Mouse (Mus musculus): ENCODE results near the gene Lypla2. TPM values are rescaled to one million over a fixed set of nuclear protein-coding genes. Genes with fewer than 3 reads are reported as not detected.

Gene Lypla2
- total RNA-seq, 1 experiment = 23.8 TPM

DNA sequence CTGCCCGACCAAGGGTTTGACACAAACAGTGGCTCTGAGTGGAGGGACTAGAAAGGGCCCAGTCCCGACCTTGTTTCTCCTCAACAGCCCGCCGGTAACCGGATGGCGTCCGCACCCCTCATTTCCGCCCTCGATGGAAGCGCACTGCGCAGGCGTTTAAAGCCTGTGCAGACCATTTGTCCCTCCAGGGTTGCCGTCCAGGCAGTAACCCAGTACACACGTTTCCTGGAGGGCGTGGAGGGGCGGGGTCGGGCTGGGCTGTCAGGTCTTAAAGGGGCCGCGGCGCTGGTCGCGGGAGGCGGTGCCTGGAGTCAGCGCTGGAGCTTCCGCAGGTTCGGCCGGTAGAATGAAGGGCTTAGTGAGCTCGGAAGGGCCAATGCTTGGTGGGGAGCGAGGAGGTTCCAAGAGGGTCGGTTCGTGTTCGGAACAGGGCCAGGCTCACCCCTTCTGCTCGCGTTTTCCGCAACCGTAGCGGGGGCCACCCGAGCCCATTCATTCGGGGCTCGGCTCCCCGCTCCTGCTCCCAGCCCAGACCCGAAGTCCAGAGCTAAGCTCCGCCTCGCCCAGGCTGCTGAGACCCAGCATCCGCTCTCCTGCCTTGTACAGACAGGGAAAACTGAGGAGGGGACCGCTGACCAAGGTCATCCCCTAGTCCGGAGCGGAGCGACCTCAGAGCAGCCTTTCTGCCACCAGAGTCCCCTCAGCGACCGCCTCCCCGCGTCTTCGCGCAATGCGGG lies 8.8 kb downstream of the Lypla2 start, which contains the start of gene Gale:
Gale (plus strand) TSS at position 271 of the 737 bp plus-strand sequence.
- peaks cover 23% of the 10 kb centered on the region for H3K36me3 ChIP-seq (ENCODE audit: control insufficient read depth, insufficient read depth, low read length, poor library complexity, severe bottlenecking)

DNA sequence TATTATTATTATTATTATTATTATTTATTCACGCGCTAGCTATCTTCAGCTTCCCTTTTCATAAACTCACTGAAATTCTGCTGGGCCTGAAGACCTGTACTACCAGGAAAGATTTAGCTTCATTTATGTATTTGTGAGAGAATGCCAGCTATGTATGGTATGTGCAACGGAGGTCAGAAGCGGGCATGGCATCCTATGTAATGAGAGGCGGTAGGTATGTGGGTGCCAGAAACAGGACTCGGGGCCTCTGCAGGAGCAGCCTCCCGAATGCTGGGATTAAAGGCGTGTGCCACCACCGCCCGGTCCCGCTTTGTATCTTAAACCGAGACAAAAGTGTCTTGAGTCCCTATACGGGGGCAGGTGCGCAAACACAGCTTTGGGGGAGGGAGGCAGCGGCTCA lies 9.5 kb downstream of the Lypla2 start:
- peaks cover 18% of the 10 kb centered on the region for H3K36me3 ChIP-seq (ENCODE audit: control insufficient read depth, insufficient read depth, low read length, poor library complexity, severe bottlenecking)
- no peaks in the 10 kb centered on the region for H3K9me3 ChIP-seq (ENCODE audit: control insufficient read depth, insufficient read depth, low read depth, low read length)
- no peak for TF ChIP-seq CHD2 (IDR thresholded peaks at IDR 0.05; ENCODE audit: low read depth, low read length)
- no peak for TF ChIP-seq ZNF384 (IDR thresholded peaks at IDR 0.05; ENCODE audit: low read depth, low read length)
- TF ChIP-seq HCFC1 (IDR thresholded peaks at IDR 0.05; ENCODE audit: borderline replicate concordance, insufficient read depth, low read length) = no peak
- no peak for TF ChIP-seq ZC3H11A (IDR thresholded peaks at IDR 0.05; ENCODE audit: borderline replicate concordance, low read depth, low read length)
- TF ChIP-seq MAFK (IDR thresholded peaks at IDR 0.05; ENCODE audit: insufficient read depth, low read depth, low read length) = no peak
- peak overlapping the region; percentile 89 to 100 for H3K4me3 ChIP-seq (ENCODE audit: insufficient read depth in 1 of 2, low read depth in 1 of 2, low read length in 2 of 2, poor library complexity in 1 of 2, severe bottlenecking in 1 of 2)
- H3K27ac ChIP-seq (ENCODE audit: insufficient read depth, low read depth, low read length, poor library complexity, severe bottlenecking) = peak overlapping the region; percentile 83
- DNase-seq (ENCODE audit: low read depth, low spot score) = no peak
- in situ Hi-C loops (cut with MboI; ENCODE audit: low sequenced_read_pairs in 2 of 2, unreplicated experiment in 2 of 2) = no loop called here
- peak overlapping the region; percentile 98 for H3K9ac ChIP-seq (ENCODE audit: insufficient read depth, low read depth, low read length, poor library complexity, severe bottlenecking)
- H3K4me1 ChIP-seq (ENCODE audit: control insufficient read depth in 2 of 2, insufficient read depth in 2 of 2, low read length in 2 of 2, poor library complexity in 1 of 2) = peaks cover 0 to 6% of the 10 kb centered on the region in 2 experiments; a peak in 1 of 4 replicates

More for the DNA sequence above, 8.8 kb downstream of the Lypla2 start, which contains the start of gene Gale:
- Histone ChIP-seq H3K9ac (ENCODE audit: insufficient read depth, low read depth, low read length, poor library complexity, severe bottlenecking) (peak within 1 kb of the TSS; percentile 98), H3K4me3 (ENCODE audit: insufficient read depth in 1 of 2, low read depth in 1 of 2, low read length in 2 of 2, poor library complexity in 1 of 2, severe bottlenecking in 1 of 2) (peak within 1 kb of the TSS; percentile 89 to 100), H3K27ac (ENCODE audit: insufficient read depth, low read depth, low read length, poor library complexity, severe bottlenecking) (peak within 1 kb of the TSS; percentile 83), H3K4me1 (ENCODE audit: control insufficient read depth in 2 of 2, insufficient read depth in 2 of 2, low read length in 2 of 2, poor library complexity in 1 of 2) (peaks cover 0 to 3% of the 10 kb centered on the region in 2 experiments; a peak in 1 of 4 replicates), H3K9me3 (ENCODE audit: control insufficient read depth, insufficient read depth, low read depth, low read length) (no peaks in the 10 kb centered on the region)
- DNase-seq (ENCODE audit: low read depth, low spot score) = peak; percentile 98
- 0 out of 2 replicates have a peak, but pooled peaks have one; percentile 6 for TF ChIP-seq MAFK (IDR thresholded peaks at IDR 0.05; ENCODE audit: insufficient read depth, low read depth, low read length)
- TF ChIP-seq HCFC1 (IDR thresholded peaks at IDR 0.05; ENCODE audit: borderline replicate concordance, insufficient read depth, low read length) = peak; percentile 70; the same call in 1 of the 2 replicates
- no peak for TF ChIP-seq CHD2 (IDR thresholded peaks at IDR 0.05; ENCODE audit: low read depth, low read length)
- in situ Hi-C loops (cut with MboI; ENCODE audit: low sequenced_read_pairs in 2 of 2, unreplicated experiment in 2 of 2) = no loop called here

DNA sequence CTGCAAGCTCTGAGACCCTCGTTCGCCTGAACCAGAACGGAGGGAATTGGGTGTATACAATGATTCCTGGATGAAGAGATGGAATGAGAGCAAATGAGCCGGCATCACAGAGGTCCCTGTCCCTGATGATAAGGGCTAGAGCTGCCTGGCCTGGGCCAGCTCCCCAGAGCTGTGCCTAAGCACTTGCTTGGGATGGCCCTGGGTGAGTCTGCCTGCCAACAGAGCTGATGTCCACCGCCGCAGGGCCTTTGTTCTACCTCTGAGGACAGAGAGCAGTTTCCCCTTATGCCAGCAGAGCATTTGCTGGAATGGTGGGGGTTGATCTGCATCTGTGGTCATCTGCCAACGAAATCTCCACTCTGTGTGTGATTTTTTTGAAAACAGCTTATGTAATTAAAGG lies 10.2 kb downstream of the Lypla2 start:
- DNase-seq (ENCODE audit: low read depth, low spot score) = no peak
- no peaks in the 10 kb centered on the region for H3K9me3 ChIP-seq (ENCODE audit: control insufficient read depth, insufficient read depth, low read depth, low read length)
- H3K4me3 ChIP-seq (ENCODE audit: insufficient read depth in 1 of 2, low read depth in 1 of 2, low read length in 2 of 2, poor library complexity in 1 of 2, severe bottlenecking in 1 of 2) = no peak overlapping the region
- in situ Hi-C loops (cut with MboI; ENCODE audit: low sequenced_read_pairs in 2 of 2, unreplicated experiment in 2 of 2) = no loop called here
- TF ChIP-seq MAFK (IDR thresholded peaks at IDR 0.05; ENCODE audit: insufficient read depth, low read depth, low read length) (no peak), CHD2 (IDR thresholded peaks at IDR 0.05; ENCODE audit: low read depth, low read length) (no peak), ZNF384 (IDR thresholded peaks at IDR 0.05; ENCODE audit: low read depth, low read length) (no peak), HCFC1 (IDR thresholded peaks at IDR 0.05; ENCODE audit: borderline replicate concordance, insufficient read depth, low read length) (no peak), ZC3H11A (IDR thresholded peaks at IDR 0.05; ENCODE audit: borderline replicate concordance, low read depth, low read length) (no peak)
- no peak overlapping the region for H3K27ac ChIP-seq (ENCODE audit: insufficient read depth, low read depth, low read length, poor library complexity, severe bottlenecking)
- peaks cover 12% of the 10 kb centered on the region; the same call in 1 of the 2 replicates for H3K36me3 ChIP-seq (ENCODE audit: control insufficient read depth, insufficient read depth, low read length, poor library complexity, severe bottlenecking)
- peaks cover 0 to 8% of the 10 kb centered on the region in 2 experiments; a peak in 1 of 4 replicates for H3K4me1 ChIP-seq (ENCODE audit: control insufficient read depth in 2 of 2, insufficient read depth in 2 of 2, low read length in 2 of 2, poor library complexity in 1 of 2)
- no peak overlapping the region for H3K9ac ChIP-seq (ENCODE audit: insufficient read depth, low read depth, low read length, poor library complexity, severe bottlenecking)

DNA sequence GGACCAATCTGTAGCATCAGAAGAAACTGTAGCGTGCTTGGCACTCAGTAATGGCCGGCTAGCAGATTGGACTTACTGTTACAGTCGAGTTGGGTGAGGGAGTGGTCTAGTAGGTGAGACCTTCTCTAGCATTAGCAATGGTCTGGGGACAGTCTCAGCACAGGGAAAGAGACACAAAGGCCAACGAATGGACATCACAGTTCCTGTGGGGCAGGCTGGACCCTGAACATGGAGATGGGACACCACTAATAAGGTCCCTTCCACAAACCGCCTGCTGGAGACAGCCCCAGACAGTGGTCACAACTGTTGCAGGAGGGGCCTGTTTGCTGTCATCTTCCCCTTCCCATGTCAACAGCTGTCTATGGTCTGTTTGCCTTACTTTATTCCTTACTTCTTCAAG lies 10.7 kb downstream of the Lypla2 start:
- Histone ChIP-seq H3K4me3 (ENCODE audit: insufficient read depth in 1 of 2, low read depth in 1 of 2, low read length in 2 of 2, poor library complexity in 1 of 2, severe bottlenecking in 1 of 2) (no peak overlapping the region), H3K27ac (ENCODE audit: insufficient read depth, low read depth, low read length, poor library complexity, severe bottlenecking) (no peak overlapping the region), H3K4me1 (ENCODE audit: control insufficient read depth in 2 of 2, insufficient read depth in 2 of 2, low read length in 2 of 2, poor library complexity in 1 of 2) (peaks cover 0 to 8% of the 10 kb centered on the region in 2 experiments; a peak in 1 of 4 replicates), H3K9ac (ENCODE audit: insufficient read depth, low read depth, low read length, poor library complexity, severe bottlenecking) (no peak overlapping the region), H3K9me3 (ENCODE audit: control insufficient read depth, insufficient read depth, low read depth, low read length) (no peaks in the 10 kb centered on the region), H3K36me3 (ENCODE audit: control insufficient read depth, insufficient read depth, low read length, poor library complexity, severe bottlenecking) (peaks cover 10% of the 10 kb centered on the region; the same call in 1 of the 2 replicates)
- in situ Hi-C loops (cut with MboI; ENCODE audit: low sequenced_read_pairs in 2 of 2, unreplicated experiment in 2 of 2) = no loop called here
- TF ChIP-seq MAFK (IDR thresholded peaks at IDR 0.05; ENCODE audit: insufficient read depth, low read depth, low read length) = no peak
- TF ChIP-seq ZC3H11A (IDR thresholded peaks at IDR 0.05; ENCODE audit: borderline replicate concordance, low read depth, low read length) = no peak
- no peak for TF ChIP-seq HCFC1 (IDR thresholded peaks at IDR 0.05; ENCODE audit: borderline replicate concordance, insufficient read depth, low read length)
- no peak for TF ChIP-seq CHD2 (IDR thresholded peaks at IDR 0.05; ENCODE audit: low read depth, low read length)
- TF ChIP-seq ZNF384 (IDR thresholded peaks at IDR 0.05; ENCODE audit: low read depth, low read length) = no peak
- DNase-seq (ENCODE audit: low read depth, low spot score) = no peak

Measured in ES-E14 (cell line).